Mouse (Mus musculus): ENCODE measurements around the gene Adrm1.

- TF ChIP-seq CTCF (IDR thresholded peaks at IDR 0.05; ENCODE audit: low read depth, low read length) (no peak), POLR2A (IDR thresholded peaks at IDR 0.05; ENCODE audit: borderline replicate concordance, low read depth, low read length) (no peak)
Observed at GRCm38 (mm10) chr2:180173163-180173562, 1.9 kb downstream of the Adrm1 start.
